Mouse (Mus musculus): ENCODE measurements at regions not wholly inside any gene's neighbourhood (a gene's known extent, or its start where the extent isn't known, plus 50 kb on each side); places are given as distances from the start of the nearest gene placed in this dataset.

- TF ChIP-seq POU5F1 (IDR thresholded peaks at IDR 0.05; ENCODE audit: borderline replicate concordance, low read length) (no peak), CTCF (conservative IDR thresholded peaks at IDR 0.05; ENCODE audit: low read length) (no peak)
Measured at GRCm38 (mm10) chr15:52179379-52179778, 1705.3 kb upstream of the Gm7489 start.

Data from E14TG2a.4 (cell line).